Mouse (Mus musculus): ENCODE results near the gene Fam186b.

DNA sequence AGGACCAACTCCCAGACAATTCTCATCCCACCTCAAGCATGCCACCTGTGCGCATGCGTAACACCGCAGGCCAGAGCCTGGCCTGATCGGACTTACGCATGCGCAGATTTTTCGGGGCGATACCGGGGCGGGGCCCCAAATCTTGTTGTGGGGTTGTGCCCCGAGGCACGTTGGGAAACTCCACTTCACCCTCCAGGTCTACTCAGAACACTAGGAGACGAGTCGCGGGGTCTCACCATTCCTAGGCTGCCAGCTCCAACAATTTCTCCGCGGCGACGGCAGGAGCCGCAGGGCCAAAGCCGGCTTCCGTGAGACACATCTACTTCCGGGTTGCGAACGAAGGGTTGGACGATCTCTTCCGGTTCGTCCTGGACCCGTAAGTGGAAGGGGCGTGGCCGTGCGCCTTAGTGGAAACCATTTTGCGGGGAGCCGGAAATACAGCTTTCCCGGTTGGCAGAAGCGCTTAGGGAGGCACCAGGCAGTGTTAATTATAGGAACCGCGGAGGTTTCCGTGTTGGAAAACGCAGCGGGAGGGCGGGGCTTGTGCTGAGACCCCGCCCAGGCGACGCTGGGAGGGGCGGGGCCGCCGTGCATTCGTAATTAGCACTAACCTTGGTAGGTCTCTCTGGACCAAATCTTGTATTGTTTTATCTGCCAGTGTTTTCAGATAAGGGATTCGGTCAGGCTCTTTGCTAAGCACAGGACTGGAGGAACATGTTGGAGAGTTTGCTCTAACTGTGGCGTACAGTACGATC, 43.9 kb downstream of the Fam186b start, which contains the start of gene Mcrs1:
- TF ChIP-seq CTCF (conservative IDR thresholded peaks at IDR 0.05; ENCODE audit: low read length), result no peak
- no peak; the same call in 1 of the 2 replicates for TF ChIP-seq NANOG (IDR thresholded peaks at IDR 0.05; ENCODE audit: borderline replicate concordance, low read length)
- no peak for TF ChIP-seq POU5F1 (IDR thresholded peaks at IDR 0.05; ENCODE audit: borderline replicate concordance, low read length)
